Comparison of ENCODE assay signal across 22 mouse cellular contexts in the genomic region with DNA sequence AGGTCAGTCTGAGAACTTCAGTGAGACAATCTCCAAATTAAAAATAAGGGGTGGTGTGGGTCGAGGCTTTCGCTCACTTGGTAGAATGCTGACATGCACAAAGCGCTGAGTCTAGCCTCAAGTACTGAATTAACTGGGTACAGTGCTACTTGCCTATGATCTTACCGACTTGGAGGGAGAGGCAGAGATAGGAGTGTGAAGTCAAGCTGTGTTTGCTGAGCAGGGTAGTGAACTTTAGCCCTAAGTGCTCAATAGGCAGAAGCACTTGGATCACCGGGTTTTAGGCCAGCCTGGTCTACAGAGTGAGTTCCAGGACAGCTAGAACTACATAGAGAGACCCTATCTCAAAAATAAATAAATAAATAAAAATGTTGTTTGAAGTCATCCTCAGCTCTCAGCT. TPM values are rescaled to one million over a fixed set of nuclear protein-coding genes. Genes with fewer than 3 reads are reported as not detected.
DNase-seq lines count a peak whose midpoint lies in the region; ATAC-seq lines count a peak whose summit lies in the region.
"Had no signal": no experiment of that assay in that cellular context is flagged by ENCODE, and none has a peak within 500 bp of the region (broad histone marks: within the 10 kb centered on the region; RNA-seq: fewer than 3 reads in every experiment).

No protein-coding gene starts in this region.

- DNase-seq in kidney, adult 8-10 months = peak; percentile 59 to 75
- no peak for DNase-seq in kidney, postnatal 4 days
- DNase-seq in large intestine, adult 2 months (ENCODE audit: low read depth, low spot score) = peak; percentile 47
- no peak for DNase-seq in frontal cortex, postnatal 14 days (ENCODE audit: low spot score in 2 of 2)
- DNase-seq in embryo, embryonic 10.5 days (ENCODE audit: low spot score) = no peak
- DNase-seq in heart, adult 18-20 months = no peak
- DNase-seq: adrenal gland, postnatal 10 days; cerebellum, postnatal 10 days; gastrocnemius, postnatal 36 days; heart, postnatal 10 days; lung, embryonic 14.5 days; lung, postnatal 36 days; right cerebral cortex, postnatal 4 days; thymus, postnatal 4 days had no signal

- peaks cover 6% of the 10 kb centered on the region; the same call in 1 of the 2 replicates for H3K4me1 ChIP-seq in brown adipose tissue, adult 24 weeks (ENCODE audit: control insufficient read depth, insufficient read depth, insufficient read length, low read length)
- H3K4me1 ChIP-seq in intestine, embryonic 16.5 days (ENCODE audit: control insufficient read depth, insufficient read depth, low read length) = peaks cover 22% of the 10 kb centered on the region

- peak; percentile 90 for ATAC-seq in intestine, embryonic 16.5 days
- ATAC-seq: forebrain, embryonic 14.5 days; Patski had no signal

- WGBS in intestine, embryonic 16.5 days = 44% methylated on average over 5 of the region's 5 CpGs
- WGBS in large intestine, adult 2 months = 30% methylated on average over 5 of the region's 5 CpGs

- H3K9ac ChIP-seq in intestine, embryonic 16.5 days (ENCODE audit: low read depth, low read length) = no peak overlapping the region
- H3K9ac ChIP-seq: embryonic facial prominence, embryonic 13.5 days; hindbrain, embryonic 12.5 days; lung, embryonic 14.5 days had no signal

- H3K9me3 ChIP-seq in intestine, embryonic 16.5 days (ENCODE audit: control insufficient read depth, low read length) = no peaks in the 10 kb centered on the region
- H3K9me3 ChIP-seq: embryonic facial prominence, embryonic 13.5 days; heart, embryonic 10.5 days; hindbrain, embryonic 12.5 days had no signal

- H3K36me3 ChIP-seq in intestine, embryonic 16.5 days (ENCODE audit: control insufficient read depth, insufficient read depth, low read length) = no peaks in the 10 kb centered on the region

- H3K27ac ChIP-seq in brown adipose tissue, adult 24 weeks (replicated peaks; ENCODE audit: low read depth, low read length) = peak overlapping the region; percentile 52; the same call in 1 of the 2 replicates
- no peak overlapping the region for H3K27ac ChIP-seq in intestine, embryonic 16.5 days (ENCODE audit: low read length)
- H3K27ac ChIP-seq: embryonic facial prominence, embryonic 13.5 days; heart, embryonic 10.5 days; hindbrain, embryonic 12.5 days; kidney, postnatal 0 days had no signal

- no peak overlapping the region for H3K4me2 ChIP-seq in intestine, embryonic 16.5 days (ENCODE audit: low read depth, low read length)
- H3K4me2 ChIP-seq: embryonic facial prominence, embryonic 13.5 days; hindbrain, embryonic 12.5 days; lung, embryonic 14.5 days had no signal

- H3K4me3 ChIP-seq in brown adipose tissue, adult 24 weeks (ENCODE audit: insufficient read depth, low read depth, low read length) = no peak overlapping the region
- no peak overlapping the region for H3K4me3 ChIP-seq in intestine, embryonic 16.5 days (ENCODE audit: low read length)
- H3K4me3 ChIP-seq: embryonic facial prominence, embryonic 13.5 days; heart, embryonic 10.5 days; hindbrain, embryonic 12.5 days had no signal

- no peaks in the 10 kb centered on the region for H3K27me3 ChIP-seq in intestine, embryonic 16.5 days (replicated peaks; ENCODE audit: control insufficient read depth, insufficient read depth, low read length)
- H3K27me3 ChIP-seq: embryonic facial prominence, embryonic 13.5 days; hindbrain, embryonic 12.5 days; Patski had no signal

RNA-seq across cellular contexts. Expression of gene Ubb, which starts 6.2 kb away (rescaled TPM):
- 359 and 432 TPM in 2 replicates for polyA plus RNA-seq in brown adipose tissue, adult 24 weeks (2012; ENCODE audit: insufficient read depth, insufficient read length, missing spikeins)
- 2,570 and 2,643 TPM in 2 replicates for polyA plus RNA-seq in intestine, embryonic 16.5 days (2015; fragmentation: Nextera tagmentation; extraction: Ambion mirVana)
- 1,797 and 2,293 TPM in 2 replicates for polyA plus RNA-seq in large intestine, adult 2 months (2012; rRNA removed)
- total RNA-seq in heart, adult 18-20 months (2021) = 100 to 1,000 TPM; 599 to 655 TPM

RNA-seq across cellular contexts. Expression of gene Trpv2, which starts 17.1 kb away (rescaled TPM):
- polyA plus RNA-seq in brown adipose tissue, adult 24 weeks (2012; ENCODE audit: insufficient read depth, insufficient read length, missing spikeins) = 1.0 and 2.5 TPM in 2 replicates
- polyA plus RNA-seq in intestine, embryonic 16.5 days (2015; fragmentation: Nextera tagmentation; extraction: Ambion mirVana) = 11.0 and 11.2 TPM in 2 replicates
- 8.7 and 9.0 TPM in 2 replicates for polyA plus RNA-seq in large intestine, adult 2 months (2012; rRNA removed)
- total RNA-seq in heart, adult 18-20 months (2021) = 1 to 10 TPM; 3.0 TPM

RNA-seq across cellular contexts. Expression of gene Cenpv, which starts 18.1 kb away (rescaled TPM):
- polyA plus RNA-seq in brown adipose tissue, adult 24 weeks (2012; ENCODE audit: insufficient read depth, insufficient read length, missing spikeins) = 41.7 and 45.2 TPM in 2 replicates
- 6.8 and 17.9 TPM in 2 replicates for polyA plus RNA-seq in intestine, embryonic 16.5 days (2015; fragmentation: Nextera tagmentation; extraction: Ambion mirVana)
- 116 and 140 TPM in 2 replicates for polyA plus RNA-seq in large intestine, adult 2 months (2012; rRNA removed)
- total RNA-seq in heart, adult 18-20 months (2021) = 10 to 100 TPM; 19.5 to 25.5 TPM

Comparison
In these comparisons a context has a peak if more than half of its experiments do, and no peak if none do; other contexts are left out.
1. DNase-seq: peak in kidney, adult 8-10 months (2 of 2) and large intestine, adult 2 months (single experiment); none in kidney, postnatal 4 days (0 of 2), frontal cortex, postnatal 14 days (0 of 2), embryo, embryonic 10.5 days (single experiment) and heart, adult 18-20 months (0 of 2).